Mouse (Mus musculus): ENCODE results near the gene Daam2. TPM values are rescaled to one million over a fixed set of nuclear protein-coding genes. Genes with fewer than 3 reads are reported as not detected.
"Not testable (repeated sequence)": the region's sequence is repeated elsewhere in the genome, so short reads cannot be mapped to it uniquely, and the experiment has no call there.

Gene Daam2
- polyA plus RNA-seq, 1 experiment = not detected

DNA sequence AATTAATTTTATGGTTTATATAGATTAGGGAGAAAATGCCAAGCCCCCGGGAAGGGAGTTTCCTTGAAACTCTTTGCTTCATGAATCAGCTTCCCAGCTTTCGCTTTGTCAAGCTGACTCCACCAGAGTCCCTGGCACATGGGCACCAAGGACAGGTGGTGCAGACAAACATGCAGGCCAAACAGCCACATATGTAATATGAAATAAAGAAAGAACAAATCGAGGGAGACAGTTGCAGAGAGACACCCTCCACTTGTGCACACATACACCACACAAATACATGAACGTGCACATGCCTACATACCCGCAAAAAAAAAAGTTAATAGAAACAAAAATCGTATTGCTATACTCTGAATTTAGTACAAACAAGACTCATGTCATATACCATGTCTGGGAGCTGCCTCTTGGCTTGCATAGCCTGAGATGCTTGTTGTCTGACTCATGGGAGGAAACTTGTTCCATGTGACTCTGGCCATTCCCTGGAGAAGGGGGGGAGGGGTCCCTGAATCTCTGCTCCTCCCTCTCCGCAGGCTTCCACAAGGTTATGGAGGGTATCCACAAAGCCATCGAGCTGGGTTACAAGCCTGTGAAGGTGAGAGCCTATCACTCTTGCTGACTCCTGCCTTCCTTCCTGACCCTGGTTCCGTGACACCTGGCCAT, 115.4 kb downstream of the Daam2 start:
- Histone ChIP-seq H3K9me3 (ENCODE audit: control insufficient read depth, low read length) (no peaks in the 10 kb centered on the region), H3K27me3 (ENCODE audit: control insufficient read depth) (no peaks in the 10 kb centered on the region), H3K36me3 (ENCODE audit: control insufficient read depth) (peaks cover 49% of the 10 kb centered on the region), H3K4me1 (ENCODE audit: control insufficient read depth) (peaks cover 2% of the 10 kb centered on the region), H3K4me3 (replicated peaks) (no peak overlapping the region)
- TF ChIP-seq GATA1 (IDR thresholded peaks at IDR 0.05; ENCODE audit: low read length) (no peak), TAL1 (IDR thresholded peaks at IDR 0.05; ENCODE audit: low read length) (no peak)

DNA sequence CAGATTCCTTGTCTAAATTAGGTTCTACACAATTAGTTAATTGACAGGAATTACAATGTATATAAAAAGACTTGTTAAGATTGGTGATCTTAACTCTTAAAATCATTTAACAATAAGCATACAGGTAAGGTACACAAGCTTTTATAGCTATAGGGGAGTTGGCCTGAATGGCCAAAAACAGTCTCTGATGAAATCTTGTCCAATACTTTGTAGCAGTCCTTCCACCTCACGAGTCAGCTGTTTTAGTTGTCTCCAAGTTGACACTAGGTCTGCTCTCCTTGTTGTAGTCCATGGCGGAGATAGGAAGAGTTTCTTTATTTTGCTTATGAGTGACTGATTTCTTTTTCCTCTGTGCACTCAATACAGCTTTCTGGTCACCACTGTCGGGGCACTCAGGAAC, 121.3 kb downstream of the Daam2 start:
- not testable (repeated sequence) for H3K9me3 ChIP-seq (ENCODE audit: control insufficient read depth, low read length); H3K4me3 ChIP-seq (replicated peaks); H3K27me3 ChIP-seq (ENCODE audit: control insufficient read depth)
- Histone ChIP-seq H3K36me3 (ENCODE audit: control insufficient read depth) (peaks cover 23% of the 10 kb centered on the region), H3K4me1 (ENCODE audit: control insufficient read depth) (peaks cover 30% of the 10 kb centered on the region)

DNA sequence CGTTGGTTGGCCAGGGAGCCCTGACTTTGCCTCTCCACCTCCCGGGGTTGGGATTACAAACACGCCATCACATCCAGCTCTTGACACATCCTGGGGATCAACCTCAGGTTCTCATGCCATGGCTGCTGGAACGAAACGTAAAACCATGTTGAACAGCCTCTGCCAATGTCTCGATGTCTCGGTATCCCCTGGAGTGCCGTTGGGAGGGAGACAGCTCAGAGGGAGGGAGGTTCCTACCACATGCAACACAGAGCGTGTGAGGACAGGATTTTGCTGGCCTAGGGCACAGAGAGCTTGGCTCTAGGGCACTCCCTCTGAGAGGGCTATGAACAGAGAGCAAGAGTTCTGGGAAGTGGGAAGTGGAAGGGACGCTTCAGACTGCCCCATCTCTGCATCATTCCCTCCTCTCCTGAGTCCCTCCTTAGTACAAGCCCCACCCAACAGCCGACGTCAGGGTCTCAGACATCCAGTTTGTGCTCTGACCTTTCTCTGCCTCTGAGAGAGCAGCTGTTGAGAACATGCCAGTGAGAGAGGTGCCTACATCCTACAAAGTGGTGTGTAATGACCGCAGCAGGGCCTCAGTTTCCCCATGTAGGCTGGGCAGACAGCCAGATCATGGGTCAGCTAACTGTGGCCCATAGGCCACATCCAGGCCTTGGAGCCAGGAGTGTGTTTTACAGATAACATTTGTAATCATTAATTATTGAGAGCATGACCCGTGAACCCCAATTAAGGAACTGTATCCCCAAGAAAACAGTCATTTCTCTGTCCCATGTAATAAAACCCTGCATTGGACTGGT, 123.6 kb downstream of the Daam2 start:
- Histone ChIP-seq H3K4me3 (replicated peaks) (no peak overlapping the region), H3K9me3 (ENCODE audit: control insufficient read depth, low read length) (peaks cover 3% of the 10 kb centered on the region), H3K27me3 (ENCODE audit: control insufficient read depth) (no peaks in the 10 kb centered on the region), H3K36me3 (ENCODE audit: control insufficient read depth) (peaks cover 40% of the 10 kb centered on the region), H3K4me1 (ENCODE audit: control insufficient read depth) (peaks cover 46% of the 10 kb centered on the region)
- TF ChIP-seq GATA1 (IDR thresholded peaks at IDR 0.05; ENCODE audit: low read length) = no peak
- TF ChIP-seq TAL1 (IDR thresholded peaks at IDR 0.05; ENCODE audit: low read length) = no peak

DNA sequence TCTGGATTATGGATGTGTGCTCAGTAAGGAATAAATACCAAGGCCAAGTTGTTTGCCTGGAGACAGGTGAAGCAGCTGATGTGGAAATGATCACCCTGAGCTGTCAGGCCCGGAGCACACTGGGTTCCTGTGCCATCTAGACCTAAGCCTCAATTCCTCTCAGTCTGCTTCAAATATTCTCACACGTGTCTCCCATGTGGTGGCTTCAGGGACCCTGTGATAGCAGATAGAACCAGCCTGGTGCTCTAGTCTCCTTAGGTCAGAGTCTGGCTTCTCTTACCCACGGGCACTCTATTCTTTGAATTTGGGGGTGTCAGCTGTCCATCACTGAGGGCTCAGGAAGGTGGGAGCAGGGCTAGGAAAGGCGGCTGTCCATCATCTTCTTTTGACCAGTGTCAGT, 124.4 kb downstream of the Daam2 start:
- Histone ChIP-seq H3K9me3 (ENCODE audit: control insufficient read depth, low read length) (peaks cover 7% of the 10 kb centered on the region), H3K4me1 (ENCODE audit: control insufficient read depth) (peaks cover 54% of the 10 kb centered on the region), H3K27me3 (ENCODE audit: control insufficient read depth) (no peaks in the 10 kb centered on the region), H3K4me3 (replicated peaks) (peak overlapping the region; percentile 49), H3K36me3 (ENCODE audit: control insufficient read depth) (peaks cover 49% of the 10 kb centered on the region)
- TF ChIP-seq GATA1 (IDR thresholded peaks at IDR 0.05; ENCODE audit: low read length) (no peak), TAL1 (IDR thresholded peaks at IDR 0.05; ENCODE audit: low read length) (no peak)

DNA sequence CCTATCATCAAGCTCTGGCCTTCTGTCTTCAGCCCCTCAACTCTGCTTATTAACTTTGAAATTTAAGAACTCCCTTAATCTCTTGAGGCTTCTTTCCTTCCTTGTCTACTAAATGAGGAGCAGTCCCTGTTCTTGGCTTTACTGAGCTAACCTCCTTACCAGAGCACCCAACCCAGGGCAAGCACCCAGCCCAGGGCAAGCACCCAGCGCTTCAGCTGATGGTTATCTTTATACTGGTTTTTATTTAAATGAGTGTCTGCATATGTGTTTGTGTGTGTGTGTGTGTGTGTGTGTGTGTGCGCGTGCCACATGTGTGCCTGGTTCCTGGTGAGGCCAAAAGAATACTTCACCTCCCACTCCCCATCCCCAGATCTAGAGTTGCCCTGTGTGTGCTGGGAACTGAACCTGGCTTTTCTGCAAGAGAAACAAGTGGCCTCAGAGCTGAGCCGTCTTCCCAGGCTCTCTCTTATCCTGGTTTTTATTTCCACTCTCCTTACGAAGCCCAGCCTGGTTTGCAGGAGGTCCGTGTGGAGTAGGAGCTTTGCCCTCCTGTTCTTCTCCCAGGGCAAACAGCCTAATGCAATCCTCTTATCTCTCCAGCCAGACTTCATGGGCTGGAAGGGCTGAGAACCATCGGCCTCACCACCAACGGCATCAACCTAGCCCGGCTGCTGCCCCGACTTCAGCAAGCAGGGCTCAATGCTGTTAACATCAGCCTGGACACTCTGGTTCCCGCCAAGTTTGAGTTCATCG, 125.1 kb downstream of the Daam2 start:
- Histone ChIP-seq H3K4me3 (replicated peaks) (peak overlapping the region; percentile 49), H3K27me3 (ENCODE audit: control insufficient read depth) (no peaks in the 10 kb centered on the region), H3K4me1 (ENCODE audit: control insufficient read depth) (peaks cover 61% of the 10 kb centered on the region), H3K9me3 (ENCODE audit: control insufficient read depth, low read length) (peaks cover 7% of the 10 kb centered on the region), H3K36me3 (ENCODE audit: control insufficient read depth) (peaks cover 56% of the 10 kb centered on the region)
- TF ChIP-seq TAL1 (IDR thresholded peaks at IDR 0.05; ENCODE audit: low read length) (peak; percentile 64), GATA1 (IDR thresholded peaks at IDR 0.05; ENCODE audit: low read length) (peak; percentile 54)

DNA sequence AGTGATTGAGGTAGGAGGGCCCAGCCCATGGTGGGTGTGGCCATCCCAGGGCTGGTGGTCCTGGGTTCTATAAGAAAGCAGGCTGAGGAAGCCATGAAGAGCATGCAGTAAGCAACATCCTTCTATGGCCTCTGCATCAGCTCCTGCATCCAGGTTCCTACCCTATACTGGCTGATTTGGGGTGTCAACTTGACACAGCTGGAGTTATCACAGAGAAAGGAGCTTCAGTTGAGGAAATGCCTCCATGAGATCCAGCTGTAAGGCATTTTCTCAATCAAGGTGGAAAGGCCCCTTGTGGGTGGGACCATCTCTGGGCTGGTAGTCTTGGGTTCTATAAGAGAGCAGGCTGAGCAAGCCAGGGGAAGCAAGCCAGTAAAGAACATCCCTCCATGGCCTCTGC, 126.8 kb downstream of the Daam2 start:
- H3K9me3 ChIP-seq (ENCODE audit: control insufficient read depth, low read length); H3K4me3 ChIP-seq (replicated peaks); H3K27me3 ChIP-seq (ENCODE audit: control insufficient read depth): not testable (repeated sequence)
- H3K36me3 ChIP-seq (ENCODE audit: control insufficient read depth) = peaks cover 71% of the 10 kb centered on the region
- peaks cover 76% of the 10 kb centered on the region for H3K4me1 ChIP-seq (ENCODE audit: control insufficient read depth)

DNA sequence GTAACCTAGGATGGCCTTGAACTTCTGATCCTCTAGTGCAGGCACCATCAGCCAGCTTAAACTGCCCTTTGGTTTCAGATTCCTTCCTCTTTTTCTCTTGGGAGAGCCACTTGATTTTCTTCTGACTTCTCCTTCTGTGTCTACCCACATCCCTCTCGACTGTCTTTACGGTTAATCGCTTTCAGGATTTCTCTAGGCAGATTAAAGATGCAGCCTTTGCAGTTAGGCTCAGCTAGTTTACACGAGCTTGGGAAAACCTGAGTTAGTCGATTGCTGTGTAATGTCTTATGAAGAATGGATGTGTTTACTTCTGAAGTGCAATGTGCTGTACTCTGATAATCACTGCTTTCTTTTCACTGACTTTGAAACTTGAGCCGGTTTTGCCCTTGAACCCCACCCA, 127.5 kb downstream of the Daam2 start:
- Histone ChIP-seq H3K4me1 (ENCODE audit: control insufficient read depth) (peaks cover 82% of the 10 kb centered on the region), H3K36me3 (ENCODE audit: control insufficient read depth) (peaks cover 74% of the 10 kb centered on the region), H3K4me3 (replicated peaks) (no peak overlapping the region), H3K9me3 (ENCODE audit: control insufficient read depth, low read length) (peaks cover 7% of the 10 kb centered on the region), H3K27me3 (ENCODE audit: control insufficient read depth) (no peaks in the 10 kb centered on the region)
- TF ChIP-seq TAL1 (IDR thresholded peaks at IDR 0.05; ENCODE audit: low read length) = no peak
- no peak for TF ChIP-seq GATA1 (IDR thresholded peaks at IDR 0.05; ENCODE audit: low read length)

DNA sequence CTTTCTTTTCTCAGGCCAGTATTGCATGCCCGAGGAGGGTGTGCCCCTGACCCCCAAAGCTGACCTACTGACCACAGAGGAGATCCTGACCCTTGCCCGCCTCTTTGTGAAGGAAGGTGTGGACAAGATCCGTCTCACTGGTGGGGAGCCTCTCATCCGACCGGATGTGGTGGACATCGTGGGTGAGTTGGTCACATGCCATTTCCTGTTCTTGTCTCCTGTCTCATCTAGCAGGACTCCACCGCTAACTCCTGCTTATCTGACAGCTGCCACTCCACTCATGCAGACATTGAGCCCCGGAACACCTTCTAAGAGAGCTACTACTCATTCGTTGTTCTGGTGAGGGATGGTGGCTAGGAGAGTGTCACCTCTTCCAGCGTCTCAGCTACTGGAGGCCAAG, 129.1 kb downstream of the Daam2 start:
- TF ChIP-seq TAL1 (IDR thresholded peaks at IDR 0.05; ENCODE audit: low read length) (no peak), GATA1 (IDR thresholded peaks at IDR 0.05; ENCODE audit: low read length) (no peak)
- Histone ChIP-seq H3K36me3 (ENCODE audit: control insufficient read depth) (peaks cover 65% of the 10 kb centered on the region), H3K4me1 (ENCODE audit: control insufficient read depth) (peaks cover 81% of the 10 kb centered on the region), H3K4me3 (replicated peaks) (no peak overlapping the region), H3K27me3 (ENCODE audit: control insufficient read depth) (no peaks in the 10 kb centered on the region), H3K9me3 (ENCODE audit: control insufficient read depth, low read length) (peaks cover 7% of the 10 kb centered on the region)

DNA sequence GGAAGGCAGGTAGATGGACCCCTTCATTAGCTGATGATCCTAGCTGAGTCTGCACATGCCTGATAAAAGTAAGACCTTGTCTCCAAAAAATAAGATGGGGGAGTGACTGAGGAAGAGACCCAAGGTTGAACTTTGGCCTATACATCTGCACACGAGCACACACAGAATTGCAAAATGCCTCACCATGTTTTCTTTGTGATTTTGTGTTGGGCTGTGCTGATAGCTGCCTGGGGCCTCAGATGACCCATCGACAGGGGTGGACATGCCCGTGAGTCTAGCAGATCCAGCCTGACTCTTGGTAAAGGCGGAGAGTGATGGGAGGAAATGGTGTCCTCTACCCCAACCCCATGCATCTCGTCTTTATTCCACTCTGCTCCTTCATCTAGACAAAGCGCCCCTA, 129.9 kb downstream of the Daam2 start:
- no peaks in the 10 kb centered on the region for H3K27me3 ChIP-seq (ENCODE audit: control insufficient read depth)
- H3K4me3 ChIP-seq (replicated peaks) = no peak overlapping the region
- peaks cover 63% of the 10 kb centered on the region for H3K36me3 ChIP-seq (ENCODE audit: control insufficient read depth)
- H3K9me3 ChIP-seq (ENCODE audit: control insufficient read depth, low read length) = peaks cover 7% of the 10 kb centered on the region
- no peak for TF ChIP-seq GATA1 (IDR thresholded peaks at IDR 0.05; ENCODE audit: low read length)
- no peak for TF ChIP-seq TAL1 (IDR thresholded peaks at IDR 0.05; ENCODE audit: low read length)
- peaks cover 81% of the 10 kb centered on the region for H3K4me1 ChIP-seq (ENCODE audit: control insufficient read depth)
